Mouse (Mus musculus) liver, embryonic 13.5 days (tissue): Measurements from ENCODE around the gene Gm49416. TPM values are rescaled to one million over a fixed set of nuclear protein-coding genes. Genes with fewer than 3 reads are reported as not detected.
"Not testable (repeated sequence)": the region's sequence is repeated elsewhere in the genome, so short reads cannot be mapped to it uniquely, and the experiment has no call there.

Experiments used
- ATAC-seq: fragments of 200-750 bp; cut with Nextera tagmentation; 2 replicates; pipeline ENCODE4 v1.8.0; 2017; ENCODE audit warnings: low read depth, mild to moderate bottlenecking, moderate number of reproducible peaks, moderate library complexity
- DNase-seq: peaks from one replicate; pipeline ENCODE4 v3.0.0; 2022
- H3K27ac ChIP-seq: fragments of 300-500 bp; sonication (generic); 2 replicates; pipeline ENCODE4 v1.5.1; 2015; ENCODE audit warnings: moderate library complexity, mild to moderate bottlenecking, inconsistent platforms
- H3K27me3 ChIP-seq: fragments of 300-500 bp; sonication (generic); 2 replicates; pipeline ENCODE4 v1.6.1; 2015; ENCODE audit warnings: mild to moderate bottlenecking, inconsistent platforms
- H3K36me3 ChIP-seq: fragments of 300-500 bp; sonication (generic); 2 replicates; pipeline ENCODE4 v1.6.1; 2015; ENCODE audit warnings: mild to moderate bottlenecking, inconsistent platforms
- H3K4me1 ChIP-seq: fragments of 300-500 bp; sonication (generic); replicated peaks from 2 replicates; pipeline ENCODE4 v1.6.1; 2015; ENCODE audit warnings: inconsistent platforms
- H3K4me2 ChIP-seq: fragments of 300-500 bp; sonication (generic); 2 replicates; pipeline ENCODE4 v1.6.1; 2015; ENCODE audit warnings: inconsistent platforms, mild to moderate bottlenecking, moderate library complexity
- H3K4me3 ChIP-seq: fragments of 300-500 bp; sonication (generic); replicated peaks from 2 replicates; pipeline ENCODE4 v1.5.1; 2015; ENCODE audit warnings: mild to moderate bottlenecking, inconsistent platforms
- H3K9ac ChIP-seq: fragments of 300-500 bp; sonication (generic); 2 replicates; pipeline ENCODE4 v1.6.1; 2015; ENCODE audit warnings: mild to moderate bottlenecking, inconsistent platforms
- H3K9me3 ChIP-seq: fragments of 300-500 bp; sonication (generic); replicated peaks from 2 replicates; pipeline ENCODE4 v1.6.1; 2016; ENCODE audit warnings: inconsistent platforms
- WGBS: fragments of 180-500 bp; shearing (Covaris S2); methylation state at CpG from one replicate; pipeline ENCODE4 v1.1.7; 2015; ENCODE audit not compliant: insufficient replicate concordance; 5-methylcytosine and 5-hydroxymethylcytosine counted together
- polyA plus RNA-seq: library from polyadenylated mRNA; unstranded; fragments of >200 nt; fragmentation: Nextera tagmentation; extraction: Ambion mirVana; gene quantifications from 2 replicates; pipeline ENCODE4 v1.2.1, GENCODE M21; 2015

Gene Gm49416
- polyA plus RNA-seq, 1 experiment from 2014 or later, result not detected

GRCm38 (mm10) chr19:8852236-8852928 lies 36.3 kb upstream of the Gm49416 start:
- Histone ChIP-seq H3K4me1 (peaks cover 7% of the 10 kb centered on the region), H3K4me2 (no peak overlapping the region)
- no peak for DNase-seq

DNA sequence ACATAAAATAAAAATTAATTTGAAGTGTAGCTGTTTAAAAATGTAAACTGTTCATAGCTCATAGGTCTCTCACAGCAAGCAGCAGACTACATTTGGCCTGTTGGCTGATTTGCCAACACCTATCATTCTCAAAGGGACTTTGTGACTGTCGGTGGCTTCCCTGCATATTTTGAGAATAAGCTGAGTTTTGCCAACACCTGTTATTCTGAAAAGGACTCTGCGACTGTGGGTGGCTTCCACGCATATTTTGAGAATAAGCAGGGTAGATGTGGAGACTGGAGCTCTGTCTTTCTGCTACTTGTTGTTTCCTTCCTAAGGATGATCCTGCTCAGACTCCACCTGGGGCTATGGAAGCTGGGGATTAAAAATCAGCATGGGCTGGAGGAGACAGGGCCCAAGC lies 35.6 kb upstream of the Gm49416 start:
- H3K4me1 ChIP-seq, result peaks cover 7% of the 10 kb centered on the region
- DNase-seq, result no peak
- peaks cover 6% of the 10 kb centered on the region; the same call in 1 of the 2 replicates for H3K36me3 ChIP-seq
- ATAC-seq, result no peak
- no peak overlapping the region for H3K4me3 ChIP-seq
- H3K4me2 ChIP-seq, result no peak overlapping the region
- no peak overlapping the region for H3K9ac ChIP-seq
- H3K27ac ChIP-seq, result no peak overlapping the region
- 68% methylated on average over 3 of the region's 3 CpGs for WGBS
- no peaks in the 10 kb centered on the region for H3K27me3 ChIP-seq
- H3K9me3 ChIP-seq, result no peaks in the 10 kb centered on the region

More at GRCm38 (mm10) chr19:8852236-8852928, 36.3 kb upstream of the Gm49416 start:
- Histone ChIP-seq H3K27ac (no peak overlapping the region), H3K36me3 (peaks cover 13% of the 10 kb centered on the region), H3K9ac (no peak overlapping the region), H3K4me3 (no peak overlapping the region), H3K9me3 (no peaks in the 10 kb centered on the region), H3K27me3 (no peaks in the 10 kb centered on the region)
- WGBS, result 60% methylated on average over 10 of the region's 10 CpGs
- ATAC-seq, result no peak

DNA sequence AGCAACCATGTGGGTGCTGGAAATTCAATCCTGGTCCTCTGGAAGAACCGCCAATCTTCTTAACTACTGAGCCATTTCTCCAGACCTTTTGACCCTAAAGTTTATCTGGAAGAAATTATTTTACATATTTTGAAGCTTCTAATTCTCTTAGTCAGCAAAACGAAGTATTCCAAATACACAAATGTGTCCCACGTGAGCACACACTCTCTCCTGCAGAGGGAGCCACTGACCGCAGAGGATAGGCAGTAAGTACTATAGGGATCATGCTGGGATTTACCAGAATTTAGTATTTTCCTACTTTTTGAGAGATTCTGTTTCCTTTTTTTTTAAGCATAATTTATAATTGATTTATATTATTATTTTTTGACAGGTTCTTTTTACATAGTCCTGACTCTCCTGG lies 31.0 kb upstream of the Gm49416 start:
- Histone ChIP-seq H3K4me2 (no peak overlapping the region), H3K4me3 (no peak overlapping the region), H3K9me3 (no peaks in the 10 kb centered on the region), H3K4me1 (no peaks in the 10 kb centered on the region), H3K27ac (no peak overlapping the region), H3K9ac (no peak overlapping the region), H3K27me3 (no peaks in the 10 kb centered on the region), H3K36me3 (no peaks in the 10 kb centered on the region)
- whole genome bisulfite sequencing, result 31% methylated on average over 4 of the region's 4 CpGs
- peak; percentile 35 for DNase-seq
- 0 out of 2 replicates have a peak, but pooled peaks have one; percentile 50 for ATAC-seq

GRCm38 (mm10) chr19:8859018-8859417 lies 29.7 kb upstream of the Gm49416 start:
- Histone ChIP-seq H3K36me3 (no peaks in the 10 kb centered on the region), H3K4me3 (no peak overlapping the region), H3K9ac (no peak overlapping the region), H3K27me3 (no peaks in the 10 kb centered on the region), H3K4me2 (no peak overlapping the region), H3K4me1 (no peaks in the 10 kb centered on the region), H3K27ac (no peak overlapping the region), H3K9me3 (no peaks in the 10 kb centered on the region)
- peak; percentile 45; the same call in 1 of the 2 replicates for ATAC-seq
- WGBS, result 18% methylated on average over 1 of the region's 1 CpGs
- peak; percentile 28 for DNase-seq

DNA sequence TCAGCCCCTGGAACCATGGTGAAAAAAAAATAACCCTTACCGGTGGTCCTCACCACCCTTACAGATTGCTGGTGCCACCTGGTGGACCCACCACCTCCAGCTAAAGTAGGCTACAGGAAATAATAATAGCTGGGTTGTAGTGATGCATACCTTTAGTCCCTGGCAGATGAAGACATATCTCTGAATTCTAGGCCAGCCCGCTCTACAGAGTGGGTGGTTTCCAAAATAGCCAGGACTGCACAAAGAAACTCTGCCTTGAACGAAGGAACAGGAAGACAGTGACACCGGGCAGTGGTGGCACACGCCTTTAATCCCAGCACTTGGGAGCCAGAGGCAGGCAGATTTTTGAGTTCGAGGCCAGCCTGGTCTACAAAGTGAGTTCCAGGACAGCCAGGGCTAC lies 24.5 kb upstream of the Gm49416 start:
- Histone ChIP-seq H3K4me2 (no peak overlapping the region), H3K27me3 (no peaks in the 10 kb centered on the region), H3K4me3 (no peak overlapping the region), H3K4me1 (0 out of 2 replicates have a peak, but pooled peaks cover 8% of the 10 kb centered on the region), H3K9me3 (no peaks in the 10 kb centered on the region), H3K9ac (no peak overlapping the region), H3K36me3 (no peaks in the 10 kb centered on the region), H3K27ac (no peak overlapping the region)
- 73% methylated on average over 6 of the region's 6 CpGs for WGBS
- ATAC-seq (no peak), DNase-seq (no peak)

DNA sequence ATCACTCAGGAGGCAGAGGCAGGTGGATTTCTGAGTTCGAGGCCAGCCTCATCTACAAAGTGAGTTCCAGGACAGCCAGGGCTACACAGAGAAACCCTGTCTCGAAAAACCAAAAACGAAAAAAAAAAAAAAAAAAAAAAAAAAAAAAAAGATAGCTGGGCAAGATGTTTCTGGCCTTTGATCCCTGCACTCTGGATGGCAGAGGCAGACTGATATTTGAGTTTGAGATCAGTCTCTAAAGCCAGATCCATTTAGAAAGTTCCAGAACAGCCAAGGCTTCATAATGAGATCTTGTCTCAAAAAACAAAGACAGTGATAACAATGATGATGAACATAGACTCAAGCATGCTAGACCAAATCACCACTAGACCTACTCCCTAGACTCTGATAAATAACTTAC lies 18.3 kb upstream of the Gm49416 start:
- H3K9ac ChIP-seq, result peak overlapping the region; percentile 98
- peaks cover 25% of the 10 kb centered on the region for H3K36me3 ChIP-seq
- H3K4me3 ChIP-seq, result peak overlapping the region; percentile 99
- H3K4me2 ChIP-seq, result peak overlapping the region; percentile 85
- ATAC-seq, H3K9me3 ChIP-seq, H3K27me3 ChIP-seq, DNase-seq: not testable (repeated sequence)
- peaks cover 49% of the 10 kb centered on the region for H3K4me1 ChIP-seq
- H3K27ac ChIP-seq, result peak overlapping the region; percentile 92
- 62% methylated on average over 3 of the region's 3 CpGs for WGBS

GRCm38 (mm10) chr19:8870838-8871237 lies 17.9 kb upstream of the Gm49416 start:
- Histone ChIP-seq H3K9me3 (no peaks in the 10 kb centered on the region), H3K27ac (peak overlapping the region; percentile 92), H3K36me3 (peaks cover 29% of the 10 kb centered on the region), H3K9ac (peak overlapping the region; percentile 98), H3K4me1 (peaks cover 49% of the 10 kb centered on the region), H3K27me3 (no peaks in the 10 kb centered on the region), H3K4me3 (peak overlapping the region; percentile 99), H3K4me2 (peak overlapping the region; percentile 85)
- DNase-seq (no peak), ATAC-seq (no peak; the same call in none of the 2 replicates)
- 21% methylated on average over 9 of the region's 9 CpGs for WGBS

GRCm38 (mm10) chr19:8871267-8872186 lies 17.2 kb upstream of the Gm49416 start, which contains the start of gene Ubxn1:
TSS of gene Ubxn1 (plus strand) at chr19:8871496.
- Histone ChIP-seq H3K4me1 (peaks cover 49% of the 10 kb centered on the region), H3K27ac (peak within 1 kb of the TSS; percentile 92), H3K9me3 (no peaks in the 10 kb centered on the region), H3K27me3 (no peaks in the 10 kb centered on the region), H3K4me3 (peak within 1 kb of the TSS; percentile 99), H3K4me2 (peak within 1 kb of the TSS; percentile 85), H3K9ac (peak within 1 kb of the TSS; percentile 98), H3K36me3 (peaks cover 36% of the 10 kb centered on the region)
- DNase-seq (peak; percentile 97), ATAC-seq (peak; percentile 95)
- WGBS, result under 1% methylated on average over 59 of the region's 59 CpGs

- H3K4me1 ChIP-seq, result peaks cover 49% of the 10 kb centered on the region
- H3K4me2 ChIP-seq, result peak overlapping the region; percentile 85
- no peaks in the 10 kb centered on the region for H3K27me3 ChIP-seq
- 62% methylated on average over 10 of the region's 10 CpGs for WGBS
- H3K9ac ChIP-seq, result peak overlapping the region; percentile 98
- H3K36me3 ChIP-seq, result peaks cover 42% of the 10 kb centered on the region
- H3K27ac ChIP-seq, result peak overlapping the region; percentile 92
- ATAC-seq (no peak), DNase-seq (no peak)
- no peaks in the 10 kb centered on the region for H3K9me3 ChIP-seq
- H3K4me3 ChIP-seq, result peak overlapping the region; percentile 99
Observed at GRCm38 (mm10) chr19:8872266-8872840, 16.4 kb upstream of the Gm49416 start.

DNA sequence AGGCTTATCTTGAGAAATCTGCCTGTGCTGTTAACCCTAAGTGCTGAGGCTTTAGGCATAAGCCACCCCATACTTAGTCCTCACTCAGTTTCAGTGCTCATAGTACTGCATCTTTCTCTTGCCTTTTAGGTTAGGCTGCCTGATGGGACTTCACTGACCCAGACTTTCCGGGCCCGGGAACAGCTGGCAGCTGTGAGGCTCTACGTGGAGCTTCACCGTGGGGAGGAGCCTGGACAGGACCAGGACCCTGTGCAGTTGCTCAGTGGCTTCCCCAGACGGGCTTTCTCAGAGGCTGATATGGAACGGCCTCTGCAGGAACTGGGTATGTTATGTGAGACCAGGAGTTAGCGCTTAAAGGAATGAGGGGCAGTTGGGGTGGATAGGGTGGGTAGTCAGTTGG lies 13.7 kb upstream of the Gm49416 start:
- 0 out of 2 replicates have a peak overlapping the region, but pooled peaks have one; percentile 1 for H3K27ac ChIP-seq
- WGBS, result 86% methylated on average over 7 of the region's 7 CpGs

More for the DNA sequence above, 13.7 kb upstream of the Gm49416 start:
- no peak overlapping the region for H3K4me3 ChIP-seq
- peaks cover 48% of the 10 kb centered on the region for H3K4me1 ChIP-seq
- DNase-seq (no peak), ATAC-seq (no peak)
- H3K9ac ChIP-seq, result no peak overlapping the region; the same call in 1 of the 2 replicates
- no peaks in the 10 kb centered on the region for H3K27me3 ChIP-seq
- no peaks in the 10 kb centered on the region for H3K9me3 ChIP-seq
- H3K36me3 ChIP-seq, result peaks cover 44% of the 10 kb centered on the region
- no peak overlapping the region for H3K4me2 ChIP-seq
